Mouse (Mus musculus) naive thymus-derived CD4-positive, alpha-beta T cell, adult 5 months (primary cell): ENCODE results near the gene Gm9. TPM values are rescaled to one million over a fixed set of nuclear protein-coding genes. Genes with fewer than 3 reads are reported as not detected.

ENCODE experiments used
- polyA plus RNA-seq: library from polyadenylated mRNA; unstranded; fragments of 100-300 nt; shearing (Covaris generic); gene quantifications from one replicate; pipeline ENCODE4 v1.2.1, GENCODE M21; 2017

The Gm9 gene
- not detected for polyA plus RNA-seq

DNA sequence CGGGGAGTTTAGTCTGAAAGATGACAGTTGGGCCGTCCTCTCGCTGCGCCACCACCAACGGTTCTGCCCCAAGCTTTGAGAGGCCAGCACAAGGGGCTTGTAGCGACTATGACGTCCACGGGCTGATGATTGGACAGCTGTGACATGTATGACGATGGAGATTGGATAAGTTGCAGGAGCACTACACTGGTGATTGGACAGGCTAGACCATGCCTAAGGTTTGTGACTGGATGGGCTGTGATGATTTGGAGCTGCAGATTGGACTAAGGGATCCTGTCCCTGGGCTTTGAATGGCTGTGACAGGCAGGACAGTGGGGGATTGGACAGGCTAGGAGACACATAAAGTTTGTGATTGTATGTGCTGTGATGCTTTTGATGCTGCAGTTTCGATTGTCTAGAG, at the start of gene Gm9:
Gene Gm9 (minus strand): TSS at position 101 of the 400 bp plus-strand sequence.

GRCm38 (mm10) chrX:37249619-37250018, 38.8 kb upstream of the Gm9 start, which contains the start of gene Rhox3a:
Gene Rhox3a (plus strand): TSS chrX:37249919.

GRCm38 (mm10) chrX:37244676-37245075, 33.8 kb upstream of the Gm9 start, which contains the start of gene Rhox2a:
Gene Rhox2a (plus strand): TSS chrX:37244976.

GRCm38 (mm10) chrX:37222158-37222557, 11.3 kb upstream of the Gm9 start, which contains the start of gene Rhox1:
Gene Rhox1 (minus strand): TSS chrX:37222258.

DNA sequence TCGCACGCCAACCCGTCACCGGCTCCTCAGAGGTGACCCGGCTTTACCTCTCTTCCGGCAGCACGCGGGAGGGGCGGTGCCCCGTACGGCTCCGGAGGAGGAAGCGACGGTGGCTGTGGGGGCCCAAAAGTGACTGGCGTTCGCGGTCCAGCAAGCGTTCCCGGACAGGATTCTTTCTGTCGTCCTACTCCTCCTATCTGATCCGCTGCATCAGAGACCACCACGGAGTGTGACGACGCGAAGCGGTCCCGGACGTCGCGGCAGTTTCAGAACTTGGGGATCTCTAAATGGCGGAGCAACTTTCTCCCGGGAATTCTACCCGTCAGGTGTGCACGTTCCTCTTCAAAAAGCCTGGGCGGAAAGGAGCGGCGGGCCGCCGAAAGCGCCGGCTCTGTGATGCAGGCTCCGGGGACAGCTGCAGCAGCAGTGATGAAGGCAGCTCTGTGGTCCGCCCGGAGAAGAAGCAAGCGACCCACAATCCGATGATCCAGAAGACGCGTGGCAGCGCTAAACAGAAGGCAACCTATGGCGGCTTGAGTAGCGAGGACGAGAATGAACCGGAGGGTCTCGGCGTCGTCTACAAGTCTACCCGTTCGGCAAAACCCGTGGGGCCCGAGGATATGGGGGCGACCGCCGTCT, 19.6 kb downstream of the Gm9 start, which contains the start of the genes Ndufa1 and Rnf113a1:
Gene Ndufa1 (minus strand): TSS at position 59 of the 639 bp plus-strand sequence.
Gene Rnf113a1 (plus strand): TSS at position 141 of the 639 bp plus-strand sequence.

DNA sequence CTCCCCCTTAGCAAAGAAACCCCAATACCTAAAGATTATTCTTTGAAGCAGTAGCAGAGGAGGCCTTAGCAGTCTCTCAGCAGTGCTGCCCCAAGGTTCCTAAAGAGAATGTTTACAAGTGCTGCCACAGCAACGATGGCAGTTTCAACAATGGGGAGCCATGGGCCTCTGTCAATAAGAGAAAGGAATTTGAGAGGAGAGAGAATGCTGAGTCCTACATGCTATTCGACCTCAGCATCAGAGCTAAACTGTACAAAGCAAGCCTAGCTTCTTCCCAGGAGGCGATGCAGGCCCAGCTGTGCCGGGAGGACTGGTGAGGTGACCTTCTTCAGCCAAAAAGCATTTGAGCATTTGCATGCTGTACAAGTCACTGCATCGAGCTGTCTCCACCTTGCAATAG, 42.1 kb downstream of the Gm9 start, which contains the start of gene Akap14:
Gene Akap14 (minus strand): TSS at position 101 of the 400 bp plus-strand sequence.

Other genes starting within 250 kb of the Gm9 start
- gene Sept6, start 219.2 kb downstream of the Gm9 start, polyA plus RNA-seq = 141 TPM
- not detected for gene Sowahd, start 162.2 kb downstream of the Gm9 start, polyA plus RNA-seq
- 514 TPM for gene Rpl39, start 125.6 kb downstream of the Gm9 start, polyA plus RNA-seq
- gene Upf3b, start 100.7 kb downstream of the Gm9 start, polyA plus RNA-seq = 13.0 TPM
- gene Nkap, start 84.2 kb downstream of the Gm9 start, polyA plus RNA-seq = 16.9 TPM
- gene Akap14, start 42.2 kb downstream of the Gm9 start, polyA plus RNA-seq = not detected
- 154 TPM for gene Ndufa1, start 19.9 kb downstream of the Gm9 start, polyA plus RNA-seq
- gene Rnf113a1, start 19.8 kb downstream of the Gm9 start, polyA plus RNA-seq = 6.5 TPM
- gene Rhox1, start 11.2 kb upstream of the Gm9 start, polyA plus RNA-seq = not detected
- not detected for gene Rhox2a, start 33.9 kb upstream of the Gm9 start, polyA plus RNA-seq
- gene Rhox3a, start 38.9 kb upstream of the Gm9 start, polyA plus RNA-seq = not detected
- gene Rhox4a, start 54.3 kb upstream of the Gm9 start, polyA plus RNA-seq = 0.37 TPM
- gene Rhox3a2, start 169.0 kb upstream of the Gm9 start, polyA plus RNA-seq = not detected
- gene Rhox4a2, start 179.8 kb upstream of the Gm9 start, polyA plus RNA-seq = not detected
- gene Rhox2b, start 201.0 kb upstream of the Gm9 start, polyA plus RNA-seq = not detected
- not detected for gene Rhox4b, start 221.5 kb upstream of the Gm9 start, polyA plus RNA-seq
- not detected for gene Rhox2c, start 242.6 kb upstream of the Gm9 start, polyA plus RNA-seq
- gene Rhox3c, start 247.5 kb upstream of the Gm9 start, polyA plus RNA-seq = not detected